Mouse (Mus musculus): ENCODE results near the gene Lrrc73.

The Lrrc73 gene

DNA sequence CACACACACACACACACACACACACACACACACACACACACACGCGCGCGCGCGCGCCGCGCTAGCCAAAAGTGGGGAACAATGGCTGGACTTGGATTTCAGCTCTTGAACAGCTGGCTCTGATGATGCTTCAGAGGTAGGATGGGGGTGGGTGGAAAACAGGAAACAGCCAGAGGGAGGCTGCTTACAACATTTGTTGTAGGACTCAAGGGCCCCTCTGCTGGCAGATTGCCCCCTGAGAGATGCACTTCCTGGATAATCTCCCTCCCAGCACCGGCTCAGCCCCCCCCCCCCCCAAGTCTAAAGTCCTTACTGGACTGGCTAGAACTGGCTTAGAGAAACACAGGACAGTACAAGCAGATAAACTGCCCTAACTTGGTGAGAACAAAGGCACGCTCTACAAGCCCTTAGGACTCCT is 34.4 kb downstream of the Lrrc73 start:
- no peak for DNase-seq (ENCODE audit: low spot score in 2 of 2)

GRCm38 (mm10) chr17:46296601-46297000 is 43.3 kb downstream of the Lrrc73 start:
- DNase-seq (ENCODE audit: low spot score in 2 of 2), result no peak

DNA sequence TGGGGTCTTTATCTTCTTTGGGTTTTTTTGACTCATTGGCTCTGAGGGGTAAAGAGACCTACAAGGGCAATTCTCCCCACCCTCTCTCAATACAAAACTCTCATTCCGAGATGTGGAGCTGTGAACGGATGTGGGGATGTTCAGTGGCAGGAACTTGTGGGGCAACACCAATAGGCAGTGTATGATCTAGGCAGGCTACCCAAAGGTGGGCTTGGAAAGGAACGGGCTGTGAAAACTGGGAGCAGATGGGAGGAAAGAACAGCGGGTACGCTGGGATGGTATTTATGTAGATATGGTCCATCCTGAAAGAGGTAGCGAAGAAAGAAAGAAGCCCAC is 43.7 kb downstream of the Lrrc73 start:
- no peak for DNase-seq (ENCODE audit: low spot score in 2 of 2)

DNA sequence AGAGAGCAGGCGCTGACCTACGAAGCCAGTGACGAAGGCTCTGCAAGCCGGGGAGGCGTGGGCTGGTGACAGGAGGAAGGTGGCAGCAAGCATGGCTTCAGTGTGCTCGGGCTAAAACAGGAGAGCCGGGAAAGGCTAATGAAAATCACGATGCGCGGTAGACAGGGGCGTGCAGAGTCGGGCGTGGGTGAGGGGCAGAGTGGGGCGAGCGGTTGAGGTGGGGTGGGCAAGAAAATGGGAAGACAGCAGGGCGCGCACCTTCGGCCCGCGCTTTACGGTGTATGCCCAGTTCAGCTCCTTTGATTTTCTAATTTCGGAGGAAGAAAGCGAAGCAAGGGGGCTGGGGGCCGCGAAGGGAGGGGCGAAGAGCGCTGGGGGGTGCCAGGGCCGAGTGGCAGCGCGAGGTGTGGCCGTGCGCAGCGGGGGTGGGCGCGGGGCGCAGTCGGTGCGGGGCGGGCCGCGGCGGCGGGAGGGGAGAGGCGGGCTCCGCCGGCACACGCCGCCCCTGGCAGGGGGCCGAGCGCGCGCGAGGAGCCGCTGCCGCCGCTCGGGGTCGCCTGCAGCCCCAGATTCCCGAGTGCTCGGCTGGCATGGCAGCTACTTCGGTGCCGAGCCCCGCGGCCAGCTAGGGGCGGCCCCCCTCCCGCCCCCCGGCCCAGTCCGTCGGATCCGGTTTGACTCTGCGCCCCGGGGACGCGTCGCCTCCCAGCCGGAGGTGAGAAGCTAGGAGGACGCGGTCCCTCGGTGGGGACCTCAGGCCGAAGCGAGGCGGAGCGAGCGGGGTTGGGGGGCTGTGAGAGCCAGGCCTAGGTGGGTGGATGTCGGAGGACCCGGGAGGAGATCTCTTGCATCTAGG is 44.3 kb downstream of the Lrrc73 start, which contains the start of gene Dlk2:
Gene Dlk2, plus strand, starts transcription at position 58 of the 856 bp plus-strand sequence.
- peak in 1 of 2 experiments; percentile 35 for DNase-seq (ENCODE audit: low spot score in 2 of 2)

GRCm38 (mm10) chr17:46298220-46298913 is 45.0 kb downstream of the Lrrc73 start:
- DNase-seq (ENCODE audit: low spot score in 2 of 2), result peak; percentile 75 to 86

DNA sequence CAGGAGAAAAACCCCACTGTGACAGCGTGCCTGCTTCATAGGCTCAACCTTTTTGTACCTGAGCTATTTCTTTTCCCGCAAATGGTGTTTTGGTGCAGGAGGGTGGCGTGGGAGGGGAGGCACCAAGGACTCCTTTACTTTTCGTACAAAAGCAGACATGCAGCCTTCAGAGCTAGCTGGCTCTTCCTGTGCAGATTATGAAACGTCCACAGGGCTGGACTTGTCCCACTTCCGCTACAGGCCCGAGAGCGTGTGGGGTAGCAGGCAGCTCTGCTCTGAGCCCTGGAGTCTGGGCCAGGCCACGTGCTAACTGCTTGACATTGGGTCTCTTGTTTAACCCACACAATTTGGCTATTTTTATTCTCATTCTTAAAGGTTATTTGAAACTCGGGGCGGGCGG is 48.6 kb downstream of the Lrrc73 start:
- DNase-seq (ENCODE audit: low spot score in 2 of 2), result no peak

DNA sequence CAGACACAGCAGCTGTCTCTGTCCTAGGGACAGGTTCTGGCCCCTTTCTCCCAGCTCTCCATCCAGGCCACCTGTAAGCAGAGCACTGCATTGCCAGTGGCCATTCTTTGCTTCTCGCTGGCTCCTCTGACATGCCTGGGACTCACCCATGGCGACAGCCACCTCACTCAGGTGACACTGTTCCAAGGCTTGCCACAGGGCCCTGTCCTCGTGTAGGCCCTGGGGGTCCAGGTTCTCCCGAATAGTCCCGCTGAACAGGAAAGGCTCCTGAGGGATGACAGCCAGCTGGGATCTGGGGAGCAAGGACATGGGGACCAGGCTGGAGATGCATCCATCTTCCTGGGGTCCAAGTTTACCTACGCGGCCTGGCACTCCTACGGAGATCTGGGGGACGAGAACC is 50.9 kb downstream of the Lrrc73 start:
- DNase-seq (ENCODE audit: low spot score in 2 of 2), result no peak
